Mouse (Mus musculus): ENCODE results near the gene 4933409G03Rik.

DNA sequence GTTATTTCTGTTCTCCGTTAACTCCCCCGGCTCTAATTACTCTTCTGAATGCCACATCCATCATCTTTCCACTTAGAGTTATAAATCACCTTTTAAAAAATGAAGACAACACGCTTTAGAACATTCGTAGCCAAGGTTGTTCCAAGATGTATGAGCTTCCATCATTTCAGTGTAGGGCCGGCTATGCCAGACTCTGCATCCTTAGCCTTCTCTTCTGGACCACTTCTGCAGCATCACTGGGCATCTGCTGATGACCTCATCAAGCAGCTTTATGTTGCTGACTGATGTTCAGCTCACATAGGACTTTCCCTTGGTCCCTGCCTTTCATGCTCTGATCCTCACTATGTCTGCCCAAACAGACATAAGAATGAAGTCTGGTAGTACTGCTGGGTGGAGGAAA, at the start of gene 4933409G03Rik:
- TF ChIP-seq USF1 (IDR thresholded peaks at IDR 0.05; ENCODE audit: low read depth, low read length) (no peak), ZC3H11A (IDR thresholded peaks at IDR 0.05; ENCODE audit: low read depth, low read length) (no peak), CTCF (conservative IDR thresholded peaks at IDR 0.05 in 1 of 2, IDR thresholded peaks at IDR 0.05 in 1 of 2; ENCODE audit: low read depth in 2 of 2, low read length in 2 of 2) (no peak), RAD21 (IDR thresholded peaks at IDR 0.05; ENCODE audit: low read depth, low read length) (no peak)
